Mouse (Mus musculus) cerebellum, postnatal 25 days (tissue): ENCODE measurements at regions not wholly inside any gene's neighbourhood (a gene's known extent, or its start where the extent isn't known, plus 50 kb on each side); places are given as distances from the start of the nearest gene placed in this dataset.

Experiments
- DNase-seq, 2 experiments: peaks; one replicate each; pipeline ENCODE4 v3.0.0; 2021; ENCODE audit warnings: mixed read lengths in 2 of 2

GRCm38 (mm10) chr17:79553850-79554249 is 57.8 kb upstream of the Rmdn2 start:
- DNase-seq = no peak

DNA sequence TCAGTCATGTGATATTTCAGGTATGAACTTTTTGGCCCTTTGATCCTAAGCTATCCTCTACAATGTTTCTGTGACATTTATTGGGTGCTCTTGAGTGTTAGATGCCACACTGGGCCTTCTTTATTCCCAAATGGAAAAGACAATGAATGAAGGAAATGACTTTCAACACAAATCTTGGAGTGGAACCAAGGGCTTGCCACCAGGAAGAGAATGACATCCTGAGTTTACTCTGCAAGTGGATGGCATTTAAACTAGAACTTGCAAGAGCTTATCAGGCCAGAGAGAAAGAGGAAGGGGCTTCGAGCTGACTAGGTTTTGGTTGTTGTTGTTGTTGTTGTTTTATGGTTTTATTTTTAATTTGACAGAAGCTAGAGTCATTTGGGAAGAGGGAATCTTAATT is 56.1 kb upstream of the Rmdn2 start:
- DNase-seq = no peak
